Mouse (Mus musculus) gastrocnemius, postnatal 10 days (tissue): ENCODE data around the gene Rab3ip. TPM values are rescaled to one million over a fixed set of nuclear protein-coding genes. Genes with fewer than 3 reads are reported as not detected.
A peak's percentile ranks its signal among the peaks of the same experiment; 100 is the strongest.

Experiments
- DNase-seq: peaks from one replicate; pipeline ENCODE4 v3.0.0; 2021; ENCODE audit warnings: mixed read lengths
- long read RNA-seq, 2 experiments: library from polyadenylated mRNA; stranded (forward); transcript quantifications; one replicate each; pipeline ENCODE4 v2.0.0; 2021
- total RNA-seq, 2 experiments: library from RNA; stranded (reverse); gene quantifications; 2 replicates each; pipeline ENCODE4 v1.2.3; 2021

Gene Rab3ip
- total RNA-seq = 10 to 100 TPM; 17.9 to 18.7 TPM
- long read RNA-seq, experiment 1, transcript Rab3ip-203 (11 exons, 1,844 nt) = major isoform, 26 of 45 reads
- long read RNA-seq, experiment 1, partial matches to known transcripts = 4 of 45 reads
- long read RNA-seq, experiment 1, other reads (novel, unspliced or antisense) = 13 of 45 reads
- long read RNA-seq, experiment 2, transcript Rab3ip-203 (11 exons, 1,844 nt) = major isoform, 17 of 31 reads
- long read RNA-seq, experiment 2, partial matches to known transcripts = 4 of 31 reads
- long read RNA-seq, experiment 2, other reads (novel, unspliced or antisense) = 8 of 31 reads

DNA sequence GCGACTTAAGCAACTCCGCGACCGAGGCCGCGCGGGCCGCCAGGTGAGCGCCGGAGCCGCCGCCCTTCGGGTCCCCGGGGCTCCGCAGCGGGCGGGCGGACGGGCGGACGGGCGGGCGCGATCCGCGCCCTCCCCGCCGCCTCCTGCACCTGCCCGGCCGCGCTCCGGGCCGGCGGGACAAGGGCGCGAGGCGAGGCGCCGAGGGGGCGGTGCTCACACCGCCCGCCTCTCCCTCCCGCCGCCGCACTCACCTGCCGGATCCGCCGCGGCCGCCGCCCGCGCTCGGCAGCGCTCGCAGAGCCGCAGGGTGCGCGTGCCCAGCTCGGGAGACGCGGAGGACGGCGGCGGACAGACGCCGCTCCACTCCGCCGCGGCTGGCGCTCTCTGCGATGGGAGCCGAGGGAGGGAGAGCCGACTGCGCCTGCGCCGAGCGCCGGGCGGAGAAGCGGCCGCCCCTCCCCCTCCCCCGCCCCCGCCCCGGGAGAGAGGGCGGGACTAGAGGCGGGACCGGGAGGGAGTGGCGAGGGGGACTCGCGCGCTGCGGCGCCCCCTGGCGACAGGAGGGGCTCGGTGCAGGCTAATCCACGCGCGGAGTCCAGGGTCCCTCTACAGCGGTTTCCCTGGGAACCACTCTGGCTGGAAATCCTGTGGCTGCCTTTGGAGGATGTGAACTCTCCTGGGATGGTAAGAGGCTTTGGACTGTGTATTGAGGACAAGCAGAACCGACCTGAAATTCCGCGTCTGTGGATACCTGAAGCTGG lies at the start of gene Rab3ip:
TSS of gene Rab3ip (minus strand) at position 761 of the 761 bp plus-strand sequence.
- peak; percentile 96 for DNase-seq

DNA sequence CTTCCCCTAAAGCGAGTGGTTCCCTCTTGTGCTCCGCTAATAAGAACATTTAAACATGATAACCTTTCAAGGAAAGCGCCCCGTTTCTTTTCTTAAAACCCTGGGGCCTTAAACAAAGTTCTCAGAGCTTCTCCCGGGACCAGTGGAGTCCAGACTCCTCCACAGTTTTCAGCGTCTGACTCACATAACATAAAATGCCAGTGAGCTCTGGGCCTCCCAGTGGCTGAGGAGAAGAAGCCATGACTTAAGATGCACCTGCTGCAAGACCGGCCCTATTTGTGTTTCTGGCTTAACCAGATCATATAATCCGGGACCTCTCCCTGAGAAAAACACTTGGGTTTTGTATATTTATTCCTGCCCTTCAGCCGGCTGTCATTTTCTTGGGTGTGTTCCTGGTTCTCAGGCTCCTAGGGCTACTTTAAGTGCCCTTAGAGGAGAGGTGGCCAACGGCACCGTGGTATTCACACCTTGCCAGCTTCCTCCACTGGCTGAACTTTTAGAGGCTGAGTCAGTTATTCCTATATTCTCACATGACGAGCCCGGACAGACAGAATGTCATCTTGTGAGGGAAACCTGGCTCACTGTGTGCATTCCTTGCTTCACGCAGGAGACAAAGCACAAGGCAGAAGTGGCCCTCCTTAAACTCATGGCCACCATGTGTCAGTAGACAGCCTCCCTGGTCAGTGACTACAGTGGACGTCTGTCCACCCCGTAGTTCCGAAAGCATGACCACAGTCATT lies 48.3 kb upstream of the Rab3ip start:
- DNase-seq = no peak

DNA sequence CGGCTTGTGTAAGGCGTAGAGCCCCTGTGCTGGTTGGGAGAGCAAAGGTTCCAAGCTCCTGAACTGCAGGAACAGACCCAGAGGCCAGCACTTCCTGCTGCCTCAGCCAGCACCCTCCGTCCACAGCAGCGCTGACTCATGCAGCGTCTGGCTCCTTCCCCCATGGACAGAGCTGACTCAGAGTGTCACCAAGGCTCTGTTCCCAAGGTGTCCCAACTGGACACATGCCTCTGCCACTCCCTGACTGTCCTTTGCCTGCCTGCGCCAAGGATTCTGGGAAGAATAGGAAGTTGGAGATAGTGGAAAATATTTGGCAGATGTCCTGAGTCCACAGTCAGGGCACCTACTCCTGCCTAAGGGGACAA lies 45.6 kb upstream of the Rab3ip start:
- peak; percentile 37 for DNase-seq

DNA sequence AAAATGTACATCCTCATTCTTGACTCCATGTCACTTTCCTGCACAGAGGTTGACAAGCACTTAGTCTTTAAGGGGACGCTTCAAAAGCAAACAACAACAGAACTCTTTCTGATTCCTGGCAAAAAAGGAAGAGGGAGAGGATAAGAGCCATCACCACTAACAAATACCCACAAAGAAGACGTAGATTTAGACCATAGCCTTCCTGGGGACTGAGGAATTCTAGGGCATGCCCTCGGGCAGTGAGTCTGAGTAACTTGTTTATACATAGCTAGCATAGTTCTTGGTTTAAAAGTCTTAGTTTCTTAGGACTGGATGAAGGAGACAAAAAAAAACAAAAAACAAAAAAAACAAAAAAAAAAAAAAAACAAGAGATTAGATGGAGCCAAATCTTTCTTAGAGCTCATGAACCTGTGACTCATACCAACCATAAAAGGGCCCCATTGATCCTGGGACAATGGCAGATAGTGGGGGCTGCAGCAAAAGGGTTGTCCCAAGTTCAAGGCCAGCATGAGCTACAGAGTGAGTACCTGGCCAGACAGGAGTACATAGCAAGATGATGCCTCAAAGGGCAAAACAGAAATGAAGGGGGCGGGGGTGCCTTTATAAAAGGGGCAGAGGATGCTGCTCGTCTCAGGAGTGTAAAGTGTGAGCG lies 45.1 kb upstream of the Rab3ip start:
- DNase-seq = no peak

DNA sequence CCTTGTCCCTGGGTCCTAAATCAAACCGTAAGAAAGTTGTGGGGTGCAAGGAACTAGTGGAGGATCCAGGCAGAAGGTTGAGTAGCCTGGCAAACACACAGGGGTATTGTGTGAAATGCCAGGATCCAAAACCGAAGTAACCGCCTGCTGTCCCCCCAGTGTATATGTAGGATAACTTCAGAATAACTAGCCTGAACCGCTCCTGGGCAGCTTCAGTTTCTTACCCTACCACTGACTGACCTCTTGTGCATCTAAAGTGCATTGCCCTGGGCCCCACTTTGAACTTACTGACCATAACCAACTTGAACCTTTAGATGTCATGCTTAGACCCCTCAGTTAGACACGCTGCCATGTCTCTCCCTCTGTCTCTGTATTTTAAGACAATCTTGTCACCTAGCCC lies 44.6 kb upstream of the Rab3ip start:
- no peak for DNase-seq

DNA sequence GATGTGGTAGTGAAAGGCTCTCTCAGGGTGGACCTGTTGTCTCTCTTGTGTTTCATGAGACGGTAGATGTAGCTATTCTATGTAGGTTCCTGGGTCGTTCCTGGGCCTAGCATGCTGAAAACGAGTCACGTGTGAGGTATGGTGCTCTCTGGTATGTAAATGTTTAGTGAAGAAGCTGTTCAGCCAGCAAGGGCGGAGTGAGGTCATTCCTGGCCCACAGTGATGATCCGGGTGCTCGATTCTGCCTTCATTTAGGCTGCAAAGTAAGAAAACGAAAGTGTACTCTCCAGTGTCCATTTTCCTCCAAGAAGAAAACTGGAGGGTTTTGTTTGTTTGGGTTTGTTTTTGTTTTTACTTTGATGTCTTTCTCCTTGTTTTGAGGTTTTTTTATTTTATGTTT lies 43.4 kb upstream of the Rab3ip start:
- no peak for DNase-seq

DNA sequence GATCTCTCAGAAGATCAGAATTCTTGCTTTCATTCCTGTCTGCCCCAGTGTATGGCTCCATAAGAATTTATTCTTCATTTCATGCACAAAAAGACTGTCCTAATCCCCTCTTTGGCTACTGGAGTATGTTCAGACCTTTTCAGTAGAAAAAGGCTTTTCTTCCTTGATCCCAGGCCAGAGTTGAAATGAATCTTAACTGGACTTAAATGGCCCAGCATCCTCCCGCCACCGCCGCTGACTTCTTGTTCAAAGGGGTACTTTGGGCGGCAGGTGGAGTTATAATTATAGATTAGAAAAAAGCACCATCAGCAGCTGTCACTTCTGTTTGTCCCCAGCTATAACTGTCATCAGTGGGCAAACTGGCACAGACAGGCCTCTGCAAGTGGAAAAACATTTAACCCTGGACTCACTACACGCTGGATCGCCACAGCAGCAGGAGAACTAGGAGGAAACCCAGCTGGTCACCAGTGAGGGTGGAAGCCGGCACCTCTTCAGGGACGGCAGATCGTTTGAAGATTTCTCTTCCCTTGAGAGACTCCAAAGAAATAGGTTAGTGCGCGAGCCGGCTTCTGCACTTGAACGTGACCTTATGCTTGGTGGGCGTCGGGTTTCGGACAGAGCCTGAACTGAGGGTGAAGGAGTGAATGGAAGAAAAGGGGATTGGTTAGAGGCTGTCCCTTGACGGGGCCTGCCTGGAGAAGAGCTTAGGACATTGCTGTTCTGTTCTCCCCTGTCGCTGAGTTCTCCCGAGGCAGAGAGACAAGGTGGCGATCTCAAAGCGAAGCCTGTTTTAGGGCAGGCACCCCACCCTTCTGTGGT lies 35.9 kb upstream of the Rab3ip start, which contains the start of gene Best3:
TSS of gene Best3 (plus strand) at position 51 of the 819 bp plus-strand sequence.
- DNase-seq = no peak

DNA sequence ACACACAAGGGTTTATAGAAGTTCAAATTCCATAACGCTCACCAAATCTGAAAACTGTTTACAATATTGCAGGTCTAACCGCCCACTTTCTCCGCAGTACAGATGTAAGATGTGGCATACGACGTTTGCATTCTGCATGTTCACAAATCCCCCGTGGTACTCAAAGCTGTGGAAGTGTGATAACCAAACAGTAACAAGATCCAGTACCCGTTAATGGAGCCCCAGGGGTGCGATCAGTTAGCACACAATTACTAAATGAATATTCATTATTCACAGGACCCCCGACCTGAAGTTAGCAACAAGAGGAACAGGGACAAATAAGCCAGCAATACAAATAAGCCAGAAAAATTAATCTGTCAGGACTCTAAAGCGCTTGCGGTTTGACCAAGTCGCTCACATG lies 34.3 kb upstream of the Rab3ip start:
- DNase-seq = no peak

DNA sequence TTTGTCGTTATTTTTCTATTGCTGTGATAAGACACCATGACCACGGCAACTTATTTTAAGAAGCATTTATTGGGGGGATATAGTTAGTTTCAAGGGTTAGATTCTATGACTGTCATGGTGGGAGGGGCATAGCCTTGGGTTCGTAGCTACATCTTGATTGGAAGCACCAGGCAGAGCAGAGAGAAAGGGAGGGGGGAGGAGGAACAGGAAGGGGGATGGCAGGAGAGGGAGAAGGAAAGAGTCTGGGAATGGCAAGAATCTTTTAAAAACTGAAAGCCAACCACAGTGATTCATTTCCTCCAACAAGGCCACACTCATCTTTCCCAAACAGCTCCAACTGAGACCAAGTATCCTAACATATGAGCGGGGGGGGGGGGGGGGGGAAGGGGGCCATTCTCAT lies 32.0 kb upstream of the Rab3ip start:
- DNase-seq = no peak

DNA sequence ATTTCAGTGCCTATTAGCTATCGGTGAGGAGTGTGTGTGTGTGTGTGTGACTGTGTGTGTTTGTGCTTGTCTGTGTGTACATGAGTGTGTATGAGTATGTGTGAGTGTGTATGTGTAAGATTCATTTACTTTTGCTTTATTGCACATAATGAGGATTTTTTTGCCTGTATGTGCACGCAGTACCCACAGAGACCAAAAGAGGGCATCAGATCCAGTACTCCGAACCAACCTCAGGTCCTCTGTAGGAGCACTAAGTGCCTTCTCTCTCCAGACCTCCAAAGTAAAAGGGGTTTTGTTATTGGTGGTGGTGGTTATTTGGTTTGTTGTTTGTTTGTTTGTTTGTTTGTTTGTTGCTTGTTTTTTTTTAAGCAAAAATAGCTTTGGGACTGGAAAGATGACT lies 30.3 kb upstream of the Rab3ip start:
- peak; percentile 50 for DNase-seq

DNA sequence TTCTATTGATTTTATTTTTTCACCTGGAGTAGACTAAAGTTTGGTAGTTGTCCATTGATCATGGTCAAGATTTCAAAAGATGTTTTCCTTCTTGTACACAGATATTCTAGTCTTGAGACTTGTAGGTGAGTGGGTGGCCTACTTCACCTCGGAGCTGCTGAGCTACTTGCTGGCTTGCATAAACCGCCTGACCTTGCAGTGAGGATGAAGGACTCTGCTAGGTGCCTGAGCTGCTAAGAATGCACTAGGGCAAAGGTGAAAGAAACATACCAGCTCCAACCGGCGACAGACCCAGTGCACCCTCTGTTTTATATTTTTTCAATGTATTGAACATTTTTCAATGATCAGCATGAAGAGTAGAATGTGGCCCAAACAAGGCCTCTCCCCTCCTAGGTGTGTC lies 29.7 kb upstream of the Rab3ip start:
- DNase-seq = no peak

DNA sequence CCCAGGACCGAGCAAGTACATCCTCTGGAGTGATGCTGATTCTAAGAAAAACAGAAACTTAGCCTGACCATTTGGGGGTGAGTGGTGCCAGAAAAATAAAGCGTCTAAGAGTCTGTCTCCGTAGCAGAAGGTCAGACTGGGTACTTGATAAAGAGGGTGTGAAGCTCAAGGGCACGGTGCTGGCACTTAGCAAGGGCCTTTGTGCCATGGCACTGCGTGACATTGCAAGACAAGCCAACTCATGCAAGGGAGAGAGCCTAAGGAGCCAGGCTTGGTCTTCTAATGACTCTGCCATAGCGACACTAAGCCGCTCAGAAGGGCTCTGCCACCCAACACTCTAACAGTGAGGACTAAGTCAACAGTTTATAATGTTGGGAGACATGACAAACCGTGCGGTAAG lies 28.3 kb upstream of the Rab3ip start:
- DNase-seq = no peak

DNA sequence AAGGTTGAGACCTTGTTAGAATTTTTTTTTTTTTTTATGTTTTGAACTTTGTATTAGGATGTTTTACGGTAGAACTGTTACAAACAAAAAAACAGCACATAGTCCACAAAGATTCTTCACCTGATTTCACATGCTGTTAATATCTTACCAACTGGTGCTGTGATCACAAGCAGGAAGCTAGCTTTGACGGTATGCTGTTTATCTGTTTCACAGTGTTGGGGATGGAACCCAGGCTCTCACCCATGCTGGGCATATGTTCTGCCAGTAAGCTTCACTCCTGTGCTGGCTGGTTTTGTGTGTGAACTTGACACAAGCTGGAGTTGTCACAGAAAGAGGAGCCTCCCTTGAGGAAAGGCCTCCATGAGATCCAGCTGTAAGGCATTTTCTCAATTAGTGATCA lies 27.3 kb upstream of the Rab3ip start:
- no peak for DNase-seq

DNA sequence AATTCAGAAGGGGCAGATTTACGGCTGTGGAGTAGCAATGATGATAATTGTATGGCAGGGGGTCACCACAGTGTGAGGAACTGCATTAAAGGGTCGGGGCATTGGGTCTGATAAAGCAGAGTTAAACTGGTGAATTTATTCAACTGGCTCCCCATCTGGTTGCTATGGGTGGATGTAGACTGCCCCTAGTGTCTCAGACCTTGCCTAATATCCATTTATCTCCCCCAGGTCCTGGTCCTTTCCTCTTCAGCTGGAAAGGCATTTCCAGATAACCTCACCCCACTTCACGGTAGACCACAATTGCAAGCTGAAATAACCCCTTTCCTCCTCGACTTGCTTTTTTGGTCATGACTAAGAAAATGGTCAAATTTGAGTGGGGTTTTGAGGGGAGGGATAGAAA lies 26.9 kb upstream of the Rab3ip start:
- no peak for DNase-seq

DNA sequence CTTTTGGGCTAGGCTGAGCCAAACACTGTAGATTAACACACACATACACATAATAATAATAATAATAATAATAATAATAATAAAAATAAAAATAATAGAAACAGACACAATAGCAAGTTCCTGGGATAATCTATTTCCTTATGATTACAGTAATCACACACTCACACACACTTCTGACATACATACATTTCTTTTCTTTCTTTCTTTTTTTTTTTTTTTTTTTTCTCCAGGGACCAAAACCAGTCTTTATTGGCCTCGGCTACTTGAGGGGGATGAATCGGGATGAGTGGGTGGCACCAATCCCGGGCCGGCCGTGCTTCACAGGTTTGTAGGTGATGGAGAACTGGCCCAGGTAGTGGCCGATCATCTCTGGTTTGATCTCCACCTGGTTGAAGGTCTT lies 21.9 kb upstream of the Rab3ip start, which contains the start of gene Gm10271:
TSS of gene Gm10271 (minus strand) at position 101 of the 400 bp plus-strand sequence.
- DNase-seq = no peak

DNA sequence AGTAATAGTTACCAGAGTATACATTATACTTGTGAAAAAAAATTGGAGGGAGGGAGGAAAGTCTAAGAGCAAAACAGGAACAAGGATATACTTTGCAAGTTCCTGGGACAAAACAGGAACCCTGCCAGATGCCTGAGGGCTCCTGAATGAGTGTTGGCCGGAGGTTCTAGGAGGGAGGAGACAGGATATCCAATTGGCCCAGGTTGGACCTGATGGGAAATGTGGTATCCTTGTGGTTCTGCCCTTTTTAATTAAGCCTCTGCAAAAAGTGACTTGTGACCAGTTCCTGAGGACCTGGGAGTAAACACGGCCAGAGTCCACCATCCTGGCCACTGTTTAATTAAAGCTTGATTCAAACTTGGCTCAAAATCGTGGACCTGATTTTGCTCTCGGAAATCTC lies 18.2 kb upstream of the Rab3ip start:
- DNase-seq = no peak

DNA sequence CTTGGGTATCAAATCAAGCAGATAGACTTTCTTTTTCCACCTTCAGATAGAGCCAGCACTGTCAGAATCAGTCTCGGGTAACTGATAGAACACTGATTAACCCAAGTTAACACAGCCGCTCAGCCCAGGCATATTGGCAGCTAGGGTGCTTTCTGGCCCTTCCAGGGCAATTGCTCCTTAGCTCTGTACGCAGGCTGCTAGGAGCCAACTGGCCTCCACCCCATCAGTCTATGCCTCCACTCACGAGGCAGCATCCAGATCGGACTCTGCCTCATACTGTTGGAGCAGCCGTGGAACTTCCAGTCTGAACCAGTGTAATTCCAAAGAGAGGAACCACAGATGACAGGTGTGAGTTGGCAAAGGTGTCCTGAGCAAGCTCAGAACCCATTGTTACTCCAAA lies 15.5 kb upstream of the Rab3ip start:
- DNase-seq = no peak

DNA sequence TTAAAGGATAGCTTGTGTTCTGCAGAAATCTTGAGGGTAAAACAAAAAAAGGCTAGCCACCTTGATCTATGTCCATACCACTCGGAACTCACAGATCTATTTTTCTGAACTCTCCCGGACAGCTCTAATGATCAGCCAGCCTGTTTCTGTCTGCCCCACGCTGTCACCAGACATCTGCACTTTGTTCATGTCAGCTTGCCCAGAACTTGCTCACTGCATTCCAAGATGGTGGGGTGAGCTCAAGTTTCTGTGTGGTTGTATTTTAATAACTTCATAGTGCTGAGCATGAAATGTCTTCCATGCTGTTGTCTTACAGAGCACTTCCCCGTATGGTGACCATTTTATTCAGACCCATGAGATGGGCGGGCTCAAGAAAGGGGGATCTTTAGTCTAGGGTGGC lies 14.7 kb upstream of the Rab3ip start:
- DNase-seq = no peak

DNA sequence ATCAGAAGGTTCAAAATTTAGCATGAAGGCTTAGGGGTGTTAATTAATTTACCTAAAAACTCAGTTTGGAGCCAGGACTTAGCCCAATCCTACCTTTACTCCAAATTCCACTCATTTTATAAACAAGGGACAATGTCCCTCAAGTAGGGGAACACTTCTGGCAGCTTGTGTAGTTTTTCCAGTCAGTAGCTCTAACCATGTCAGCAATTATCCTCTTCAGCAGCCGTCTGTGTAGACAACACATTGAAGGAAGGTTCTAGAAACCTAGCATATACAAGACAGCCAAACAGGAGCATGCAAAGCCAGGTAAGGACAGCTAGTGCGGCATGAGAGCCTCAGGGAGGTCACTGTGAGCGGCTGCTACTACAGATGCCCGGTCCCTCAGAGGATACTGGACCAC lies 14.0 kb upstream of the Rab3ip start:
- no peak for DNase-seq

DNA sequence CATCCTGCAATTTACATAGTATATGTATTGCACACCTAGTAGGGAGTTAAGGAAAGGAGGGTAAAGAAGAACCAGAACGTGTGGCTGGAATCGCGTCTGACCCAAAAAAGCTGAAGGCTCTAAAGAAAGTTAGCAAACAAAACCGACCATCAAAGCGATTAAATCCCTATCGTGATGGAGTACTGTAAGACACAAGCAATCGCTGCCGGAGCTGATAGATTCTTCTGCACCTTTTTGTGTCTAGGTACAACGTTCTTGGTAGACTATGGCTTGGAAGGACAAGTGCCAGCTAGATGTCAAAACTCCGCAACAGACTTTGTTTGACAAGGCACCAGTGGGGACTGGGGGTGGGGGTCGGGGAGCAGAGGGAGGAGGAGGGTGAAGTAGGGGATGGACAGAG lies 13.5 kb upstream of the Rab3ip start:
- no peak for DNase-seq

DNA sequence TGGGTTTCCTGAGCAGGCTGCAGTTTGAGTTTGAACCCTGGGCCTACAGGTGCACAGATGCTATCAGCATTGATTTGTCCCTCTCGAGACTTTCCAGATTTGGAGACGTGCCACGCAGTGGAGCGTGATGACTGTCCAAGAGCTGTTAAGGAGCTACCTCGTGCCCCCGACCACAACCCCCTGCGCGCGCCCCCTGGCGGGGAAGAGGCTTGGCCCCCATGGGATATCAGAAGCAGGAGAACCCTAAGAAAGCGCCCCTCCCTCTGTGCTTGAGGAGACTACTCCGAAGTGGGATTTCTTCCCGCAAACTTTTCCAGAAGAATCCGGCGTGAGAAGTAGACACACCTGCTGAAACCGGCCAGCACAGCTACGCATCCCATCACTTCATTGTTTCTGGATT lies 12.2 kb upstream of the Rab3ip start:
- no peak for DNase-seq

DNA sequence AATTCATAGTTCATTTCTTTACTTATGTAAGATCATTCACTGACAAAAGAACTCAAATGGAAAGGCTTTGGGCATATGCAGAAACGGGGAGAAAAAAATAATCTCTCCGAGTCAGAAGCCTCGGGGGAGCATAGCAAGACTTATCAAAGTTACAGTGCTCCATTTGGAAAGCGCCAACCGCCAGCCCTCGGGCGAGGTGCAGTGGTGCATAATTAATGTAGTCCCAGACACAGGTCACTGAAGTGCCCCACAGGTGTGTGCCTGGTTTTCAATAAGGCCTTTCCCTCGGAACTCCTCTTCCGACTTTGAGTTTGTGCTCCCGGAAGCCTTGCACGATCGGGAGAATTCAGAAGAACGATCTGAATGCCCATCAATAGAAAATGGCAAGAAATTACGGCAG lies 11.6 kb upstream of the Rab3ip start:
- no peak for DNase-seq
